Mouse (Mus musculus) liver, embryonic 12.5 days (tissue): ENCODE data around the gene Ano6. TPM values are rescaled to one million over a fixed set of nuclear protein-coding genes. Genes with fewer than 3 reads are reported as not detected.

Experiments used
- ATAC-seq: fragments of 200-750 bp; cut with Nextera tagmentation; 2 replicates; pipeline ENCODE4 v1.8.0; 2017; ENCODE audit warnings: moderate number of reproducible peaks, mild to moderate bottlenecking, moderate library complexity
- H3K27ac ChIP-seq: fragments of 300-500 bp; sonication (generic); 2 replicates; pipeline ENCODE4 v1.5.1; 2016; ENCODE audit warnings: mild to moderate bottlenecking
- H3K27me3 ChIP-seq: fragments of 300-500 bp; sonication (generic); replicated peaks from 2 replicates; pipeline ENCODE4 v1.6.1; 2016; ENCODE audit warnings: mild to moderate bottlenecking, moderate library complexity
- H3K36me3 ChIP-seq: fragments of 300-500 bp; sonication (generic); 2 replicates; pipeline ENCODE4 v1.6.1; 2016; ENCODE audit warnings: mild to moderate bottlenecking, moderate library complexity
- H3K4me1 ChIP-seq: fragments of 300-500 bp; sonication (generic); 2 replicates; pipeline ENCODE4 v1.6.1; 2016
- H3K4me2 ChIP-seq: fragments of 300-500 bp; sonication (generic); 2 replicates; pipeline ENCODE4 v1.6.1; 2016; ENCODE audit warnings: mild to moderate bottlenecking, moderate library complexity
- H3K4me3 ChIP-seq: fragments of 300-500 bp; sonication (generic); 2 replicates; pipeline ENCODE4 v1.5.1; 2016; ENCODE audit warnings: mild to moderate bottlenecking, moderate library complexity
- H3K9ac ChIP-seq: fragments of 300-500 bp; sonication (generic); 2 replicates; pipeline ENCODE4 v1.6.1; 2016; ENCODE audit warnings: mild to moderate bottlenecking, moderate library complexity
- H3K9me3 ChIP-seq: fragments of 300-500 bp; sonication (generic); replicated peaks from 2 replicates; pipeline ENCODE4 v1.6.1; 2016; ENCODE audit warnings: mild to moderate bottlenecking, moderate library complexity
- WGBS: fragments of 180-500 bp; shearing (Covaris S2); methylation state at CpG from one replicate; pipeline ENCODE4 v1.1.7; 2016; ENCODE audit not compliant: insufficient replicate concordance; 5-methylcytosine and 5-hydroxymethylcytosine counted together
- polyA plus RNA-seq: library from polyadenylated mRNA; unstranded; fragments of >200 nt; fragmentation: Nextera tagmentation; extraction: Ambion mirVana; gene quantifications from 2 replicates; pipeline ENCODE4 v1.2.1, GENCODE M21; 2016

Gene Ano6
- polyA plus RNA-seq, 1 experiment from 2014 or later, result 14.7 TPM

DNA sequence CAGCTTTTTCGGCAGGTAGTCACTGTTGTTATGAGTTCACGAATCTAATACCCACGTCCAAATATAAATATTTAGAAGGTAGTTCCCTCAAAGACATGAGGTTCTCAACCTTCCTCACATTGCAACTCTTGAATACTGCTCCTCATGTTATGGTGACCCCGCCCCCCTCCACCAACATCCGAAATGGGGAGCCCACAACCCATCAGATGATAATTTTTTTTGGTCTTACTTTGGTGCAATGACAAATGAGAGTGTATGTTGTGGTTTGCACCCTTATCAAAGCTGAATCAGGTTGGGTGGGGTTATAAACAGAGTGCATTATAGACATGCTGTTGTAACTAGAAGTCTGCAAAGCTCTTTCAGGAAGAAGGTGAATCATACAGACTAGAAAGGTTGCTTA is 99.7 kb downstream of the Ano6 start:
- Histone ChIP-seq H3K27ac (no peak overlapping the region), H3K9me3 (peaks cover 5% of the 10 kb centered on the region; the same call in 1 of the 2 replicates), H3K4me2 (no peak overlapping the region), H3K4me1 (peaks cover 59% of the 10 kb centered on the region), H3K4me3 (no peak overlapping the region), H3K27me3 (no peaks in the 10 kb centered on the region), H3K36me3 (peaks cover 13% of the 10 kb centered on the region), H3K9ac (no peak overlapping the region)
- 72% methylated on average over 5 of the region's 5 CpGs for whole genome bisulfite sequencing
- no peak for ATAC-seq

DNA sequence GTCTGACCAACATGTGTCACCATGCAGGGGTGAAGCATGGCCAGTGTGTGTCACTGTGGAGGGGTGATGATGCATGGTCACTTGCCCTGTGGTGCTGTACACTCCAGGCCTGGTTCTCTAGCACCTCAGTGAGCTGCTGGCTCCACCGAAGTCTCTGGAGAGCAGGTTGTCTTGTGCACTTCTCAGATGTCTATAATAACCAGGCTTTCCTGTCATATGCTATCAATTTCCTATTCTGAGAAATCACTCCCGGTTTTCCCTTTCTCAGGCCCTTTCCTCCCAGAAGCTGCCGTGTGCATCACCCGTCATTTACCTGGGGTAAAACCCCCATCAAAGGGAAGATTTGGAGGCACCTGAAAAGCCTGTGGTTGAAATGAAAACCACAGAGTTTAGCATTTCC is 101.5 kb downstream of the Ano6 start:
- peaks cover 45% of the 10 kb centered on the region for H3K4me1 ChIP-seq
- H3K9me3 ChIP-seq, result peaks cover 5% of the 10 kb centered on the region; the same call in 1 of the 2 replicates
- H3K27ac ChIP-seq, result no peak overlapping the region
- no peak overlapping the region for H3K4me3 ChIP-seq
- H3K9ac ChIP-seq, result no peak overlapping the region
- H3K27me3 ChIP-seq, result no peaks in the 10 kb centered on the region
- WGBS, result 72% methylated on average over 4 of the region's 4 CpGs
- no peak for ATAC-seq
- no peak overlapping the region for H3K4me2 ChIP-seq
- H3K36me3 ChIP-seq, result peaks cover 14% of the 10 kb centered on the region

DNA sequence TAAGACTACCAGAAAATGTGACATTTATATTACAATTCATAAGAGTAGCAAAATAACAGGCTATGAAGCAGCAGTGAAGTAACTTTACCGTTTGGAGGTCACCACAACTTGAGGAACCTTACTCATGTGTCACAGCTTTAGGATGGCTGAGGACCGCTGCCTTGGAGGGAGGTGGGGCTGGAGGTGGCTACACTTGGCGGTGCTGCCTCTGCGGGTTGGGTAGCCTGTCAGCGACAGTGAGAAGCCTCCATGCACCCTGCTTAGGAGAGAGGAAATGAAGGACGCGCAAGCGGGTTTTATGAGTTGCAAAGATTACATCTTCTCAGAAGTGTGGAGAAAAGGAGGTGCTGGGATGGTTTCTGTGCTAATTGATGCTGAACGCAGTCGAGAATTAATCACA is 102.3 kb downstream of the Ano6 start:
- H3K4me2 ChIP-seq, result no peak overlapping the region
- H3K4me1 ChIP-seq, result peaks cover 40% of the 10 kb centered on the region
- H3K9me3 ChIP-seq, result peaks cover 5% of the 10 kb centered on the region; the same call in 1 of the 2 replicates
- no peaks in the 10 kb centered on the region for H3K27me3 ChIP-seq
- H3K27ac ChIP-seq, result no peak overlapping the region
- H3K36me3 ChIP-seq, result peaks cover 14% of the 10 kb centered on the region
- WGBS, result 72% methylated on average over 10 of the region's 10 CpGs
- no peak overlapping the region for H3K9ac ChIP-seq
- H3K4me3 ChIP-seq, result no peak overlapping the region
- ATAC-seq, result no peak

DNA sequence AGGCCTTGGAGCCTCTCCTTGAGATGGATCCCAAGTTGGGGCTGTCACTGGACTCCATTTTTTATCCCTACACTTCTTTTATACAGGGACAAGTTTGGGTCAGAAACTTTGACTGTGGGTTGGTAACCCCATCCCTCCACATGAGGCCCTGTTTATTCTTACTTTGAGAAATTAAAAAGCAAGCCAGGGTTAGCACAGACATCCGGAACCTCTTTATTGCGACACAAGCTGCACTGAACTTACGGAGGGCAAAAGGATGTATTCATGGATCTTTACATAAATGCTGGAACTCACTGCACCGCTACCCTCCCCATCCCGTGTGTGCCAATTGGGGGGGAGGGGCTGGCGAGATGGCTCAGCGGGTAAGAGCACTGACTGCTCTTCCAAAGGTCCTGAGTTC is 105.1 kb downstream of the Ano6 start:
- Histone ChIP-seq H3K27ac (0 out of 2 replicates have a peak overlapping the region, but pooled peaks have one; percentile 20), H3K4me2 (no peak overlapping the region), H3K9me3 (no peaks in the 10 kb centered on the region), H3K4me1 (peaks cover 31% of the 10 kb centered on the region), H3K4me3 (no peak overlapping the region), H3K36me3 (peaks cover 8% of the 10 kb centered on the region; the same call in 1 of the 2 replicates), H3K9ac (no peak overlapping the region), H3K27me3 (no peaks in the 10 kb centered on the region)
- WGBS, result 84% methylated on average over 7 of the region's 7 CpGs
- ATAC-seq, result no peak

DNA sequence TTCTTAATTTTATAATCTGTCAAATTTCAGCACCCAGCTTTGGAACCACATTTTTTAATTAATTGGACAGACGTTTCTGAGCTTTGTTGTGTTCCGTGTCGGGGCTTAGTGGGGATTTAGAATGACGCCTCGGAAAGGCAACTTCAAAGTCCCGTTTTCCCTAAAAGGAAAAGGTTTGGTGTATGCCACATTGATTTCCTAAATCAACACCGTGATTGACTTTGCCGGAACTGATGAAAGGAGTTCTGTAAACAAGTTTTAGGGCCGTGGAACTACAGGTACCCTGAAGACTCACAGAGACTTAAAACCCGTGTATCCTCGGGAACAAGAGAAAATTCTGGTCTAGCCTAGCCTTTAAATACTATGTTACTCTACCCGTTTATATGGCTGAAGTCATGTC is 107.0 kb downstream of the Ano6 start:
- WGBS, result 82% methylated on average over 12 of the region's 12 CpGs
- Histone ChIP-seq H3K4me1 (peaks cover 40% of the 10 kb centered on the region), H3K36me3 (peaks cover 8% of the 10 kb centered on the region; the same call in 1 of the 2 replicates), H3K9ac (no peak overlapping the region), H3K27me3 (no peaks in the 10 kb centered on the region), H3K9me3 (no peaks in the 10 kb centered on the region), H3K4me2 (no peak overlapping the region), H3K27ac (peak overlapping the region; percentile 22; the same call in 1 of the 2 replicates), H3K4me3 (no peak overlapping the region)
- ATAC-seq, result no peak

- H3K36me3 ChIP-seq, result peaks cover 8% of the 10 kb centered on the region; the same call in 1 of the 2 replicates
- ATAC-seq, result peak; percentile 60; the same call in 1 of the 2 replicates
- no peak overlapping the region for H3K9ac ChIP-seq
- H3K4me1 ChIP-seq, result peaks cover 42% of the 10 kb centered on the region
- no peak overlapping the region for H3K4me2 ChIP-seq
- H3K27ac ChIP-seq, result no peak overlapping the region
- WGBS, result 78% methylated on average over 6 of the region's 6 CpGs
- no peaks in the 10 kb centered on the region for H3K27me3 ChIP-seq
- no peak overlapping the region for H3K4me3 ChIP-seq
- H3K9me3 ChIP-seq, result no peaks in the 10 kb centered on the region
Observed at GRCm38 (mm10) chr15:95898438-95898837, 107.8 kb downstream of the Ano6 start.

DNA sequence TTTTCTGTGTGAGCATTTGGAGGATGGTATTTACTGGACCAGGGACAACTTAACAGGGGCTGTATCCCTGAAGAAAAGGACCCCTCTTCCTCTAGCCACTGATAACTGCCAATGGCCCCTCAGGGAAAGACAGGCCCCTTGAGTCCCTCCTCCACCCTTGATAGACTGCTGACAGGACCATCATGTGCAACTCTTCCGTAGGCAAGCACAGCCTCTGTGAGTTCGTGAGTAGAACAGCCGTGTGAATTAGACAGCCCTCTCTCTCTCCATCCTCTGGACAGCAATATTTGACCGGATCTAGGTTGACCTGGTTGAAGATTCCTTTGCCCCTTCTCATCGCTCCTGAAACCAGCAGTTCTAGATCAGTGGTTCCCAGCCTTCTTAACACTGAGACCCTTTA is 111.8 kb downstream of the Ano6 start:
- Histone ChIP-seq H3K4me3 (no peak overlapping the region), H3K36me3 (no peaks in the 10 kb centered on the region), H3K9ac (no peak overlapping the region), H3K4me1 (peaks cover 53% of the 10 kb centered on the region), H3K27ac (no peak overlapping the region), H3K4me2 (no peak overlapping the region), H3K27me3 (no peaks in the 10 kb centered on the region), H3K9me3 (no peaks in the 10 kb centered on the region)
- WGBS, result 63% methylated on average over 5 of the region's 5 CpGs
- no peak for ATAC-seq

GRCm38 (mm10) chr15:95904247-95904646 is 113.6 kb downstream of the Ano6 start:
- peaks cover 54% of the 10 kb centered on the region for H3K4me1 ChIP-seq
- H3K4me3 ChIP-seq, result no peak overlapping the region
- H3K27ac ChIP-seq, result no peak overlapping the region
- H3K36me3 ChIP-seq, result no peaks in the 10 kb centered on the region
- no peaks in the 10 kb centered on the region for H3K9me3 ChIP-seq
- no peak for ATAC-seq
- 79% methylated on average over 14 of the region's 14 CpGs for WGBS
- no peak overlapping the region for H3K4me2 ChIP-seq
- no peak overlapping the region for H3K9ac ChIP-seq
- H3K27me3 ChIP-seq, result no peaks in the 10 kb centered on the region

DNA sequence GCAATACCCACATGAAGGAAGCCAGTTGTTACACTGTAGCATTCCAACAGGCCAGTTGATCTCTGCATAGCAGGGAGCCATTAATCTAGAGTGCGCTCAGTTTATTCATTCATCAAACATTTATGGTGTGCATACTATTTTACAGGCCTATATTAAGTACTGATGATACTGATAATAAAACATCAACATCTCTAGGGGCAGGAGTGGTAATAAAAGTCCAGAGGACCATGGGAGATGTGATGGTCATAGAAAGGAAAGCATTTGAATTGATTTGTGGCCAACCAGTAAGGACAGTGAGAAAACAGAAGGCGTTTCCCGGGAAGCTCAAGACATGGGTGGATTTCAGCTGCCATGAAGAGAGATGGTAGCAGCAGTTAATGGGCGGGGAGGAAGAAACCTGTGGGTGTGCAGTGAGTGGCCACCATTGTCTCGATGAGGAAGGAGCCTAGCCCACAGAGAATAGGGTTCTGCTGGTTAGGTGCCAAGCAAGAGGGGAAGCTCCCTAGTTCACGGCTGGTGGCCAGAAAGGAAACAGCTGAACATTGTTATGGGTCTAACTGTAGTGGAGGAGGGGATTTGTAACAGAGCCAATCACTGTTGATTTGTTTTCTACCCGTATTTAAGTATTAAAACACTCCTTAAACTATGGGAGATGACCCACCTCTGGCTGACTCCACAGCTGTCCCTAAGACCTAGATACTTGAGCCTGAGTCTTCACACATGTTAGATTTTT is 115.5 kb downstream of the Ano6 start:
- no peaks in the 10 kb centered on the region for H3K27me3 ChIP-seq
- WGBS, result 61% methylated on average over 7 of the region's 7 CpGs
- H3K9ac ChIP-seq, result no peak overlapping the region
- H3K27ac ChIP-seq, result no peak overlapping the region; the same call in 1 of the 2 replicates
- H3K4me2 ChIP-seq, result peak overlapping the region; percentile 43; the same call in 1 of the 2 replicates
- H3K4me3 ChIP-seq, result no peak overlapping the region
- H3K36me3 ChIP-seq, result no peaks in the 10 kb centered on the region
- 0 out of 2 replicates have a peak, but pooled peaks have one; percentile 38 for ATAC-seq
- H3K9me3 ChIP-seq, result no peaks in the 10 kb centered on the region
- H3K4me1 ChIP-seq, result peaks cover 59% of the 10 kb centered on the region

GRCm38 (mm10) chr15:95906891-95907290 is 116.2 kb downstream of the Ano6 start:
- 83% methylated on average over 1 of the region's 1 CpGs for WGBS
- H3K4me3 ChIP-seq, result no peak overlapping the region
- H3K27me3 ChIP-seq, result no peaks in the 10 kb centered on the region
- no peak overlapping the region for H3K9ac ChIP-seq
- no peak for ATAC-seq
- H3K27ac ChIP-seq, result peak overlapping the region; percentile 34
- H3K4me1 ChIP-seq, result peaks cover 56% of the 10 kb centered on the region
- peak overlapping the region; percentile 43; the same call in 1 of the 2 replicates for H3K4me2 ChIP-seq
- no peaks in the 10 kb centered on the region for H3K9me3 ChIP-seq
- no peaks in the 10 kb centered on the region for H3K36me3 ChIP-seq

DNA sequence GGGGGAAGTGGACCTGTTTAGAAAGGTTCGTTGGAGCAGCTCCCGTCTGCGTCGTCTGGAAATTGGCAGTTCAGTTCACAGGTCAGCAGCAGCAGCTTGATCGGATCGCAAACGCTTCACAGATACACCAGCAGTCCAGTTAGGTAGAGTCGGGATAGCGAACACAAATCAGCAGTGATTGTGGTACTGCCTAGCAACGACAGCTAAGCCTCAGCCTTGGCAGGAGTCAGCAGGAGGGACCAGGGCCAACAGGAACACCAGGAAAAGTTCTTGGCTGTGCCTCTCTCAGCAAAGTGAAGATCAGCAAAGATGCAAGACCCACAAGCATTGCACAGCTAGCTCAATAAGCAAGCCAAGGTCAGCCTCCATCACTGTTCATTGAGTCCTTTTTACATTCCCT is 116.7 kb downstream of the Ano6 start:
- Histone ChIP-seq H3K9me3 (no peaks in the 10 kb centered on the region), H3K9ac (no peak overlapping the region), H3K36me3 (peaks cover 2% of the 10 kb centered on the region; the same call in 1 of the 2 replicates), H3K27me3 (no peaks in the 10 kb centered on the region), H3K4me1 (peaks cover 55% of the 10 kb centered on the region), H3K4me3 (no peak overlapping the region), H3K27ac (peak overlapping the region; percentile 36; the same call in 1 of the 2 replicates), H3K4me2 (peak overlapping the region; percentile 43)
- 87% methylated on average over 10 of the region's 10 CpGs for WGBS
- ATAC-seq, result no peak

DNA sequence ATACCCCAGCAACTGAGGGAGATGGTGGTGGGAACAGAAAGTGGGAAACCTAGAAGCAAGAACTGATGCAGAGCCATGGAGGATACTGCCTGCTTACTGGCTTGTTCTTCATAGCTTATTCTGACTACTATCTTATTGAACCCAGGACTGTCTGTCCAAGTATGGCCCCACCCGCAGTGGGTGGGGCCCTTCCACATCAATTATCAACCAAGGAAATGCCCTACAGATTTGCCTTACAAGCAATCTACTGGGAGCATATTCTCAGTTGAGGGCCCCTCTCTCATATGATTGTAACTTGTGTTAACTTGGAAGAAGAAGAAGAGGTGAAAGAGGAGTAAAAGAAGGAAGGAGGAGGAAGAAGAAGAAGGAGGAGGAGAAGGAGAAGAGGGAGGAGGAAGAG is 117.3 kb downstream of the Ano6 start:
- peak overlapping the region; percentile 43 for H3K4me2 ChIP-seq
- peaks cover 50% of the 10 kb centered on the region for H3K4me1 ChIP-seq
- H3K9ac ChIP-seq, result 0 out of 2 replicates have a peak overlapping the region, but pooled peaks have one; percentile 36
- 33% methylated on average over 1 of the region's 1 CpGs for WGBS
- H3K27me3 ChIP-seq, result no peaks in the 10 kb centered on the region
- H3K27ac ChIP-seq, result peak overlapping the region; percentile 36
- no peaks in the 10 kb centered on the region for H3K9me3 ChIP-seq
- peaks cover 3% of the 10 kb centered on the region; the same call in 1 of the 2 replicates for H3K36me3 ChIP-seq
- ATAC-seq, result peak; percentile 96
- 0 out of 2 replicates have a peak overlapping the region, but pooled peaks have one; percentile 0 for H3K4me3 ChIP-seq
